Mouse (Mus musculus) ES-E14 (cell line): ENCODE results near the gene Gstm2. TPM values are rescaled to one million over a fixed set of nuclear protein-coding genes. Genes with fewer than 3 reads are reported as not detected.

ENCODE experiments used
- DNase-seq: peaks from one replicate; pipeline ENCODE4 v3.0.0-alpha.2; 2013; ENCODE audit warnings: low read depth, low spot score
- H3K27ac ChIP-seq: 2 replicates; pipeline ENCODE4 v1.5.1; 2012; ENCODE audit warnings: low read depth, mild to moderate bottlenecking, low read length, moderate library complexity, mixed read lengths; ENCODE audit not compliant: poor library complexity, insufficient read depth, severe bottlenecking
- H3K36me3 ChIP-seq: 2 replicates; pipeline ENCODE4 v1.6.1; 2012; ENCODE audit warnings: mild to moderate bottlenecking, low read length, moderate library complexity, mixed read lengths; ENCODE audit not compliant: control insufficient read depth, poor library complexity, insufficient read depth, severe bottlenecking
- H3K4me1 ChIP-seq, 2 experiments: fragments of 150-350 bp in 1 of 2; sonication (generic) in 1 of 2; 2 replicates each; pipeline ENCODE4 v1.6.1; 2012; ENCODE audit warnings: low read length in 2 of 2, mild to moderate bottlenecking in 1 of 2, mixed read lengths in 1 of 2; ENCODE audit not compliant: control insufficient read depth in 2 of 2, insufficient read depth in 2 of 2, poor library complexity in 1 of 2
- H3K4me3 ChIP-seq, 2 experiments: fragments of 150-350 bp in 1 of 2; sonication (generic) in 1 of 2; 2 replicates each; pipeline ENCODE4 v1.5.1; 2012; ENCODE audit warnings: low read length in 2 of 2, low read depth in 1 of 2, mild to moderate bottlenecking in 1 of 2, mixed read lengths in 1 of 2; ENCODE audit not compliant: insufficient read depth in 1 of 2, poor library complexity in 1 of 2, severe bottlenecking in 1 of 2
- H3K9ac ChIP-seq: 2 replicates; pipeline ENCODE4 v1.6.1; 2012; ENCODE audit warnings: low read depth, mild to moderate bottlenecking, low read length, mixed read lengths; ENCODE audit not compliant: poor library complexity, insufficient read depth, severe bottlenecking
- H3K9me3 ChIP-seq: fragments of 150-350 bp; sonication (generic); 2 replicates; pipeline ENCODE4 v1.6.1; 2012; ENCODE audit warnings: low read depth, mild to moderate bottlenecking, low read length; ENCODE audit not compliant: control insufficient read depth, insufficient read depth
- CHD2 ChIP-seq: IDR thresholded peaks from 2 replicates; pipeline ENCODE4 v1.6.1; 2014; ENCODE audit warnings: mild to moderate bottlenecking, low read depth, low read length, inconsistent platforms
- HCFC1 ChIP-seq: IDR thresholded peaks from 2 replicates; pipeline ENCODE4 v1.6.1; 2012; ENCODE audit warnings: low read length, inconsistent platforms, borderline replicate concordance; ENCODE audit not compliant: insufficient read depth
- MAFK ChIP-seq: IDR thresholded peaks from 2 replicates; pipeline ENCODE4 v1.6.1; 2014; ENCODE audit warnings: mild to moderate bottlenecking, low read depth, low read length, inconsistent platforms; ENCODE audit not compliant: insufficient read depth
- ZC3H11A ChIP-seq: IDR thresholded peaks from 2 replicates; pipeline ENCODE4 v1.6.1; 2012; ENCODE audit warnings: low read depth, mild to moderate bottlenecking, inconsistent platforms, low read length, borderline replicate concordance
- ZNF384 ChIP-seq: IDR thresholded peaks from 2 replicates; pipeline ENCODE4 v1.6.1; 2012; ENCODE audit warnings: low read depth, low read length, inconsistent platforms
- in situ Hi-C, 2 experiments: fragments of 600-800 bp; cut with MboI; formaldehyde crosslinking; loops; one replicate each; pipeline ENCODE4 v1.15.1; 2025; ENCODE audit warnings: low sequenced_read_pairs in 2 of 2, inconsistent platforms in 1 of 2; ENCODE audit not compliant: unreplicated experiment in 2 of 2
- total RNA-seq: library from RNA; depleted of rRNA; stranded (reverse); fragments of 300-350 nt; gene quantifications from 2 replicates; pipeline ENCODE4 v1.2.3, GENCODE M21; 2012

The Gstm2 gene
- total RNA-seq, 1 experiment, result 9.1 TPM

DNA sequence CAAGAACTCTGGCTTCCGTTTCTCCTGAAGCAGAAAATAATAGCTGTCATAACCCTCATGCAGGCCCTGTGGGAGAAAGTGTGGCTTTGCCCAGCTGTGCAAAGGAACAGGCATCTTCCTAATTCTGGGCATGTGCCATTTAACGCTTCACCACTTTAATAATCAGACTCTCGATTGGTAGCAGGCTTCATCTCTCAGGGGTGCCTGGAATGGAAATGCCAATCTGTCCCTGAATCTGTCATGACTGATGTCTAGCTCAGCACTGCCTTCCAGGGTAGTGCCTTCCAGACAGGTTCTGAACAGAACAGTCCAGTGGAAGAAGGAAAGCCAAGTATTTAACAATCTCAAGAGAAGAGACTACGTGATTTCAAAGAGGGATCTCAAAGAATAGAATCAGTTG is 45.0 kb downstream of the Gstm2 start:
- TF ChIP-seq ZC3H11A (no peak), MAFK (no peak), ZNF384 (no peak)
- H3K9ac ChIP-seq, result no peak overlapping the region
- H3K9me3 ChIP-seq, result no peaks in the 10 kb centered on the region
- DNase-seq, result no peak
- H3K4me3 ChIP-seq, result no peak overlapping the region
- H3K36me3 ChIP-seq, result no peaks in the 10 kb centered on the region
- H3K27ac ChIP-seq, result no peak overlapping the region
- in situ Hi-C loops, result no loop called here
- 0 out of 4 replicates have a peak, but pooled peaks cover 0 to 2% of the 10 kb centered on the region in 2 experiments for H3K4me1 ChIP-seq

GRCm38 (mm10) chr3:107940524-107940923 is 45.7 kb downstream of the Gstm2 start:
- Histone ChIP-seq H3K36me3 (no peaks in the 10 kb centered on the region), H3K4me3 (no peak overlapping the region), H3K4me1 (0 out of 4 replicates have a peak, but pooled peaks cover 0 to 2% of the 10 kb centered on the region in 2 experiments), H3K9ac (no peak overlapping the region), H3K9me3 (no peaks in the 10 kb centered on the region), H3K27ac (no peak overlapping the region)
- in situ Hi-C loops, result no loop called here
- no peak for DNase-seq
- TF ChIP-seq ZC3H11A (no peak), MAFK (no peak), CHD2 (no peak), ZNF384 (no peak), HCFC1 (no peak)

- no peak for DNase-seq
- Histone ChIP-seq H3K36me3 (no peaks in the 10 kb centered on the region), H3K4me3 (no peak overlapping the region), H3K9ac (no peak overlapping the region), H3K27ac (no peak overlapping the region), H3K9me3 (no peaks in the 10 kb centered on the region), H3K4me1 (0 out of 4 replicates have a peak, but pooled peaks cover 0 to 2% of the 10 kb centered on the region in 2 experiments)
- TF ChIP-seq MAFK, result no peak
- no peak for TF ChIP-seq CHD2
- TF ChIP-seq HCFC1, result no peak
- TF ChIP-seq ZNF384, result no peak
- TF ChIP-seq ZC3H11A, result no peak
- in situ Hi-C loops, result no loop called here
These were observed 46.4 kb downstream of the Gstm2 start for GRCm38 (mm10) chr3:107939830-107940229.

DNA sequence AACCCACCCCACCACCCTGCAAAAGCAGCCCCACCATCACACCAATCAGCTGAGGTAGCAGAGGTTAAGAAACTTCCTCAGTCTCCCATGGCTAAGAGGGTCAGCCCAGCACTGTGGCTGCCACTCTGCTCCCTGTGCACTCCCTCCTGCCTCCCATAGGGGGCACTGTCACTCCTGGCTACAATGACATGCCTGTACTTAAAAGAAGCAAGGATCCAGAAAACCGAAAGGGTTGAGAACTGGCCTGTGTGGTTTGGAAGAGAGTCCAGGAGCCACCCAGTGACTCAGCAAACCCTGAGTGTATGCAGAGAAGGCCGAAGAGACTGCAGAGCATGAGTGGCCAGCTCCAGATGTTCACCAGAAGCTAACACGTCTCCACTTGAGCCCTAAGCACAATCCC is 46.9 kb downstream of the Gstm2 start:
- TF ChIP-seq MAFK (0 out of 2 replicates have a peak, but pooled peaks have one; percentile 48), CHD2 (no peak)
- DNase-seq, result peak; percentile 54

GRCm38 (mm10) chr3:107935888-107936287 is 50.4 kb downstream of the Gstm2 start:
- in situ Hi-C loops, result no loop called here
- no peak for TF ChIP-seq HCFC1
- no peak for TF ChIP-seq MAFK
- no peak for TF ChIP-seq ZC3H11A
- TF ChIP-seq ZNF384, result no peak
- no peak for TF ChIP-seq CHD2
- DNase-seq, result no peak
- H3K4me3 ChIP-seq, result no peak overlapping the region
- no peaks in the 10 kb centered on the region for H3K36me3 ChIP-seq
- H3K9ac ChIP-seq, result no peak overlapping the region
- no peaks in the 10 kb centered on the region for H3K9me3 ChIP-seq
- H3K4me1 ChIP-seq, result peaks cover 3 to 6% of the 10 kb centered on the region in 2 experiments; a peak in 2 of 4 replicates
- H3K27ac ChIP-seq, result no peak overlapping the region

More for the DNA sequence above, 46.9 kb downstream of the Gstm2 start:
- Histone ChIP-seq H3K4me3 (no peak overlapping the region), H3K4me1 (0 out of 4 replicates have a peak, but pooled peaks cover 0 to 2% of the 10 kb centered on the region in 2 experiments), H3K27ac (no peak overlapping the region), H3K36me3 (no peaks in the 10 kb centered on the region), H3K9me3 (no peaks in the 10 kb centered on the region), H3K9ac (no peak overlapping the region; the same call in 1 of the 2 replicates)
- in situ Hi-C loops, result no loop called here
